Mouse (Mus musculus) liver, embryonic 13.5 days (tissue): ENCODE measurements at regions not wholly inside any gene's neighbourhood (a gene's known extent, or its start where the extent isn't known, plus 50 kb on each side); places are given as distances from the start of the nearest gene placed in this dataset.

Source experiments
- ATAC-seq: fragments of 200-750 bp; cut with Nextera tagmentation; 2 replicates; pipeline ENCODE4 v1.8.0; 2017; ENCODE audit warnings: low read depth, mild to moderate bottlenecking, moderate number of reproducible peaks, moderate library complexity
- DNase-seq: peaks from one replicate; pipeline ENCODE4 v3.0.0; 2022
- H3K27ac ChIP-seq: fragments of 300-500 bp; sonication (generic); 2 replicates; pipeline ENCODE4 v1.5.1; 2015; ENCODE audit warnings: moderate library complexity, mild to moderate bottlenecking, inconsistent platforms
- H3K27me3 ChIP-seq: fragments of 300-500 bp; sonication (generic); 2 replicates; pipeline ENCODE4 v1.6.1; 2015; ENCODE audit warnings: mild to moderate bottlenecking, inconsistent platforms
- H3K36me3 ChIP-seq: fragments of 300-500 bp; sonication (generic); 2 replicates; pipeline ENCODE4 v1.6.1; 2015; ENCODE audit warnings: mild to moderate bottlenecking, inconsistent platforms
- H3K4me1 ChIP-seq: fragments of 300-500 bp; sonication (generic); replicated peaks from 2 replicates; pipeline ENCODE4 v1.6.1; 2015; ENCODE audit warnings: inconsistent platforms
- H3K4me2 ChIP-seq: fragments of 300-500 bp; sonication (generic); 2 replicates; pipeline ENCODE4 v1.6.1; 2015; ENCODE audit warnings: inconsistent platforms, mild to moderate bottlenecking, moderate library complexity
- H3K4me3 ChIP-seq: fragments of 300-500 bp; sonication (generic); replicated peaks from 2 replicates; pipeline ENCODE4 v1.5.1; 2015; ENCODE audit warnings: mild to moderate bottlenecking, inconsistent platforms
- H3K9ac ChIP-seq: fragments of 300-500 bp; sonication (generic); 2 replicates; pipeline ENCODE4 v1.6.1; 2015; ENCODE audit warnings: mild to moderate bottlenecking, inconsistent platforms
- H3K9me3 ChIP-seq: fragments of 300-500 bp; sonication (generic); replicated peaks from 2 replicates; pipeline ENCODE4 v1.6.1; 2016; ENCODE audit warnings: inconsistent platforms
- WGBS: fragments of 180-500 bp; shearing (Covaris S2); methylation state at CpG from one replicate; pipeline ENCODE4 v1.1.7; 2015; ENCODE audit not compliant: insufficient replicate concordance; 5-methylcytosine and 5-hydroxymethylcytosine counted together

DNA sequence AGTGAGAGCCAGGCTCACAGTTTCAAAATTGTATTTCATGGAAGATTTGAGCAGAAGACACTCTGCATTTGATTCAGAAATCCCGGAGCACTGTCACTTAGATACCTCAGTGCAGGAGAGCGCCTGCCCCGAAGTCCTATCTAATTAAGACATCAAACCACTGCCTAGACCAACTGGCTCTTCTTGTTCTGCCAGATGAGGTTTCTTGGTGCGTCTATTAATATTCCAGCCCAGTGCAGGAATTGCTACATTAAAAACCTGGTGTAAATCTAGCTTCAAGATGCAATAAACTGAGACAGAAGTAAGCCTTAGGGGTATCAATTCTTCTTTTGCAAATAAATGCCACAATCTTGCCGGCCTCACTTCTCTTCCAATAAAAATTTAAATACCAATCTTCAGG is 86.3 kb downstream of the Sox4 start:
- Histone ChIP-seq H3K9ac (no peak overlapping the region), H3K36me3 (no peaks in the 10 kb centered on the region), H3K4me2 (no peak overlapping the region), H3K27me3 (no peaks in the 10 kb centered on the region), H3K4me3 (no peak overlapping the region), H3K27ac (no peak overlapping the region), H3K4me1 (no peaks in the 10 kb centered on the region), H3K9me3 (no peaks in the 10 kb centered on the region)
- 56% methylated on average over 5 of the region's 5 CpGs for WGBS
- ATAC-seq (no peak), DNase-seq (no peak)

- DNase-seq: no peak
Observed at GRCm38 (mm10) chr13:28866686-28867085, 86.8 kb downstream of the Sox4 start.

DNA sequence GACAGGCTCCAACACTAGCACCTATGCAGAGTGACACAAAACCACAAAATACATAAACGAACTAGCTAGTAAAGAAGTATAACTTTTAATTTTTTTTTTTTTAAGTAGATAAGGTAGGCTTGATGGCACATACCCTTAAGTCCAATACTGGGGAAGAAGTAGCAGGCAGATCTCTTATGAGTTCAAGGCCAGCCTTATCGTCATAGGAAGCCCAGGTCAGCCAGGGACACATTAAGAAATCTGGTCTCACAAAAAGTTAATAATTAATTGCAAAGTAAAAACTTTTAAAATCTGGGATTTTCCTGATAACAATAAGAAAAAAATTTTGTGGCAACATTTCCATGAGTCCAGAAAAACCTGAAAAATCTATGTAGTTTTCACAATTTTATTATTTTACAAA is 92.9 kb downstream of the Sox4 start:
- 52% methylated on average over 2 of the region's 2 CpGs for WGBS
- ATAC-seq: no peak
- Histone ChIP-seq H3K4me1 (no peaks in the 10 kb centered on the region), H3K27me3 (no peaks in the 10 kb centered on the region), H3K36me3 (no peaks in the 10 kb centered on the region), H3K27ac (no peak overlapping the region), H3K9ac (no peak overlapping the region), H3K9me3 (no peaks in the 10 kb centered on the region), H3K4me2 (no peak overlapping the region), H3K4me3 (no peak overlapping the region)
- no peak for DNase-seq

More at GRCm38 (mm10) chr13:28866686-28867085, 86.8 kb downstream of the Sox4 start:
- Histone ChIP-seq H3K9me3 (no peaks in the 10 kb centered on the region), H3K36me3 (no peaks in the 10 kb centered on the region), H3K9ac (no peak overlapping the region), H3K4me1 (no peaks in the 10 kb centered on the region), H3K27ac (no peak overlapping the region), H3K4me2 (no peak overlapping the region), H3K27me3 (no peaks in the 10 kb centered on the region), H3K4me3 (no peak overlapping the region)
- 61% methylated on average over 3 of the region's 3 CpGs for WGBS
- no peak for ATAC-seq

DNA sequence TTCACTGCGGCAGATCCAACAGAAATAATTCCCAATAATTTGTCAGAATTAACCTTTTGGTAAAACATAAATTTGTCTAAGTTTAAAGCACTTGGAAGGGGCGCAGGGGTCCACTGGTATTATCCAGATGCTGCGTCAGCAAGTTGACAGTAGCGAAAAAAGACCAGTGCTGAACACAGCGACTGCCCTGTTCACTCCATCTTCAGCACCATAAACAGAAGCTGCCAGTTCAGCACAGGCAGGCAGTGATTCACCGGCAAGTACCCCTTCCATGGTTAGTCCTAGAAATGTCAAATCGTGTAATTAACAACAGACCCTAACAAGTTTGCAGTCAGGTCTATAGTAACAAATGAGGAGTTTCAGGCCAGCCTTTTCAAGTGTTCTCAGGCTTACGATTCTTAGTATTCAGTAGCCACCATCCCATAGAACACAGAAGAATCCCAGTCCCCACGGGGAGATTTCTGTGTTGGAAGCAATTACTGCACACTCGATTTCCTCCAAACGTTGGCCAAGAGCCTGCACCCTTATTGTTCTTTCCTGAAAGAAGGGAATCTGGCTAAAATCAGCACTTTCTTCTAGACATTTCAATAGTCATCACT is 93.6 kb downstream of the Sox4 start:
- DNase-seq (no peak), ATAC-seq (no peak)
- Histone ChIP-seq H3K4me3 (no peak overlapping the region), H3K36me3 (no peaks in the 10 kb centered on the region), H3K4me2 (no peak overlapping the region), H3K4me1 (no peaks in the 10 kb centered on the region), H3K27me3 (no peaks in the 10 kb centered on the region), H3K9me3 (no peaks in the 10 kb centered on the region), H3K27ac (no peak overlapping the region), H3K9ac (no peak overlapping the region)
- 67% methylated on average over 11 of the region's 11 CpGs for WGBS

DNA sequence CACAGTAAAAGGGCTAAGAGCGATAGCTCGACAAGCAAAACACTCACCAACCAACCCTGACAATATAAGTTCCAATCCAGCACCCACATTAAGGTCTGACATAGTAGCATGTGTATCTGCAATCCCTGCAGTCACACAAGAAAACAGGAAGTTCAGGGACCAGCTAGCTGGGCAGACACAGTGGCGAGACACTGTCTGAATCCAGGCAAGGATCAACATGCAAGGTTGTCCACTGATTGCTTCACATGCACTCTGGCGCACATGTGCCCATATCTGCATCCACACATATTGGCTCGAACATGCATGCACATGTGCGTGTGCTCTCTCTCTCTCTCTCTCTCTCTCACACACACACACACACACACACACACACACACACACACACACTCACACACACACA is 95.5 kb downstream of the Sox4 start:
- no peak overlapping the region for H3K9ac ChIP-seq
- WGBS: 49% methylated on average over 6 of the region's 6 CpGs
- no peak for DNase-seq
- H3K4me1 ChIP-seq: no peaks in the 10 kb centered on the region
- H3K4me2 ChIP-seq: no peak overlapping the region
- no peak for ATAC-seq
- no peaks in the 10 kb centered on the region for H3K36me3 ChIP-seq
- H3K27me3 ChIP-seq: no peaks in the 10 kb centered on the region
- H3K27ac ChIP-seq: no peak overlapping the region
- no peak overlapping the region for H3K4me3 ChIP-seq
- no peaks in the 10 kb centered on the region for H3K9me3 ChIP-seq

GRCm38 (mm10) chr13:28857201-28857600 is 96.3 kb downstream of the Sox4 start:
- no peak overlapping the region for H3K4me3 ChIP-seq
- H3K9me3 ChIP-seq: no peaks in the 10 kb centered on the region
- DNase-seq: no peak
- H3K27me3 ChIP-seq: no peaks in the 10 kb centered on the region
- no peak for ATAC-seq
- H3K4me2 ChIP-seq: no peak overlapping the region
- H3K27ac ChIP-seq: no peak overlapping the region
- 72% methylated on average over 6 of the region's 6 CpGs for WGBS
- no peak overlapping the region for H3K9ac ChIP-seq
- no peaks in the 10 kb centered on the region for H3K4me1 ChIP-seq
- no peaks in the 10 kb centered on the region for H3K36me3 ChIP-seq

DNA sequence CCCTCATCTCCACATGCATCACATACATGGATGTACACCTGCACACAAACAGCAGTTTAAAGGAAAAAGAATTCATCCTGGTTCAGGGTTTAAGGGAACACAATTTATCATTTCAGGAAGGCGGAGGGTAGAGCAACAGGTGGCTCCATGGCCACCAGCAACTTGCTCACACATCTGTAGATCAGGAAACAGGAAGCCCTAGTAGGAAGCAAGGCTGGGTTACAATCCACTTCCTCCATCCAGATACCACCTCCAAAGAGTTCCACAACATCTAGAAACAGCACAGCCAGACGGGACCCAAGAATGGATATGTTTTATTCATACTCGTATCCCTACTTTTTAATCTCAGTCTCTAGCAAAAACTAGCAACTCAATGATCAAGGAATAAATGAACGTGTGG is 97.0 kb downstream of the Sox4 start:
- no peak overlapping the region for H3K4me3 ChIP-seq
- no peaks in the 10 kb centered on the region for H3K27me3 ChIP-seq
- H3K9ac ChIP-seq: no peak overlapping the region
- no peaks in the 10 kb centered on the region for H3K9me3 ChIP-seq
- H3K36me3 ChIP-seq: no peaks in the 10 kb centered on the region
- 42% methylated on average over 4 of the region's 4 CpGs for WGBS
- H3K4me1 ChIP-seq: no peaks in the 10 kb centered on the region
- ATAC-seq: no peak
- no peak overlapping the region for H3K27ac ChIP-seq
- no peak for DNase-seq
- H3K4me2 ChIP-seq: no peak overlapping the region

DNA sequence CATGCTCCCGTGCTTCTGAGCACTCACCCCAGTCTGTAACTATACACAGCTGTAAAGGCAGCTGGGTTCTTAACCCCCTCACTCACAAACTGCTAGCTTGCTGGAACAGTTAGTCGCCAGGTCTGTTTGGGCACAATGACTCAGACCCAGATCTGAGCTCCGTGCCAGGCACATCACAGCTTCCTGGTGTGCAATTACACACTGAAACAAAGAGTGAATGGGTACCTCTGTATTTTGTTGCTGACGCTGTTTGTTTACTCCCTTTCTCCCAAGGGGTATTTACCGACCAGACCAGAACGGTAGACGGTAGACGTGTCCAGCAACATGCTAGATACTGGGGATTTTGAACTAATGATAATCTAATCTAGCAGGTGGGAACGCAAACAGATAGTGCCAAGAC is 99.3 kb downstream of the Sox4 start:
- ATAC-seq (no peak), DNase-seq (no peak)
- 69% methylated on average over 9 of the region's 9 CpGs for WGBS
- H3K36me3 ChIP-seq: no peaks in the 10 kb centered on the region
- H3K9ac ChIP-seq: no peak overlapping the region
- no peak overlapping the region for H3K4me3 ChIP-seq
- H3K27ac ChIP-seq: no peak overlapping the region
- H3K4me2 ChIP-seq: no peak overlapping the region
- H3K9me3 ChIP-seq: no peaks in the 10 kb centered on the region
- H3K4me1 ChIP-seq: no peaks in the 10 kb centered on the region
- H3K27me3 ChIP-seq: no peaks in the 10 kb centered on the region

GRCm38 (mm10) chr13:28848305-28848704 is 105.2 kb downstream of the Sox4 start:
- no peak overlapping the region for H3K4me3 ChIP-seq
- H3K36me3 ChIP-seq: no peaks in the 10 kb centered on the region
- no peak for DNase-seq
- 81% methylated on average over 5 of the region's 5 CpGs for WGBS
- H3K9me3 ChIP-seq: no peaks in the 10 kb centered on the region
- no peak overlapping the region for H3K9ac ChIP-seq
- H3K4me2 ChIP-seq: no peak overlapping the region
- no peak overlapping the region for H3K27ac ChIP-seq
- peaks cover 3% of the 10 kb centered on the region; the same call in 1 of the 2 replicates for H3K4me1 ChIP-seq
- H3K27me3 ChIP-seq: no peaks in the 10 kb centered on the region
- ATAC-seq: no peak

DNA sequence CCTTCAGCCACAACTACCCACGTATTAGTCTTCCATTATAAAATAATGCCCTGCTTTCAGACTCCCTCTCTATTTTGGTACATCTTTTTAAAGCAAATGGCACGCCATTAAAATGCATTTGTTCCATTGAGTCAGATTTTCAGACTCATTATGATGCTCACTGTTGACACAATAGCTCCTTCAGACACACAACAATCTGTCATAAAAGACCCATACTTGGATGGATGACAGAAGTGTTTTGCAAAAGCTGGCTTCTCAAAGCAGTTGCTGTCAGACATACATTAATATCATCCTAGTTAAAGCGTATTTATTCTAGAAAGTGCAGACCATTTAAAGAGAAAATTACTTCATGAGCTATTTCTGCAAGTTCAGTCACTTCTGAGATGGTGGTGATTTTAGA is 106.0 kb downstream of the Sox4 start:
- Histone ChIP-seq H3K9ac (no peak overlapping the region), H3K9me3 (no peaks in the 10 kb centered on the region)

DNA sequence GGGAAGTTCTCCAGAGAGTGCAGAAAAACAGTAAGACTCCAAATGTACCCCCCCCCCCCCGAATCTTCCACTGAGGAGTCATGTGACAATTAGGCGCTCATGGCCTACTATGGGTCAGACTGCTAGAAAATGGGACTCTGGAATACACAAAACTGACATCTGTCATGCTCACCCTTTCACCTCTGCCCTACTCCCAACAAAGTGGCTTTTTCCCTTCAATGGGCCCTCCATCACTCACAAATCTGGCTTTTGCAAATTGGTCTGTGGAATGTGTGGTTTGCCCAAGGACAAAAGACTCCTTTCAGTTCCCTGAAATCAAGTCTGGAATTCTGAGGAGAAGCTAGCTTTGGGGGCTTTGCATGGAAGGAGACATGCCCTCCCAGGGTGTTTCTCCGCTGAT is 109.0 kb downstream of the Sox4 start:
- H3K27me3 ChIP-seq: no peaks in the 10 kb centered on the region
- DNase-seq (no peak), ATAC-seq (no peak)
- no peak overlapping the region for H3K4me3 ChIP-seq
- H3K9ac ChIP-seq: no peak overlapping the region
- no peak overlapping the region for H3K27ac ChIP-seq
- no peaks in the 10 kb centered on the region for H3K9me3 ChIP-seq
- H3K36me3 ChIP-seq: no peaks in the 10 kb centered on the region
- peaks cover 3% of the 10 kb centered on the region; the same call in 1 of the 2 replicates for H3K4me1 ChIP-seq
- 74% methylated on average over 3 of the region's 3 CpGs for WGBS
- no peak overlapping the region for H3K4me2 ChIP-seq

More for the DNA sequence above, 106.0 kb downstream of the Sox4 start:
- no peak overlapping the region for H3K4me3 ChIP-seq
- ATAC-seq: no peak
- H3K27me3 ChIP-seq: no peaks in the 10 kb centered on the region
- peaks cover 3% of the 10 kb centered on the region; the same call in 1 of the 2 replicates for H3K4me1 ChIP-seq
- H3K36me3 ChIP-seq: no peaks in the 10 kb centered on the region
- no peak overlapping the region for H3K4me2 ChIP-seq
- H3K27ac ChIP-seq: no peak overlapping the region
- DNase-seq: no peak
- 72% methylated on average over 3 of the region's 3 CpGs for WGBS

DNA sequence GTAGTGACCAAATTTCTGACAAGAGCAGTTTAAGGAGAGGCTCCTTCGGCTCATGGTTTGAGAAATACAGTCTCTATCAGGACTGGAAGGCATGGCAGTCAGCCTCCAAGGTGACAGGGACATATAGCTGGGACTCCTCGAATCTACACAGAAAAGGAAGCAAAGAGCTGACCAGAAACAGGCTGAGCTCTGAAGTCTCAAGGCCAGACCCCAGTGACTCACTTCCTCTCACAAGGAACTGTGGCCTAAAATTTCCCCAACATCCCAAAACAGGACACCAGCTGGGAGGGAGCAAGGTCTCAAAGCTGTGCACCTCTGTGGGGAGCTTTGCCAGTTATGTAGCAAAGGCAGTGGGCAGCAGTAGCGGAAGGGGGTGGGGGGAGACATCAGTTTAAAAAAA is 110.7 kb downstream of the Sox4 start:
- no peak overlapping the region for H3K4me2 ChIP-seq
- no peak overlapping the region for H3K9ac ChIP-seq
- H3K9me3 ChIP-seq: no peaks in the 10 kb centered on the region
- H3K27ac ChIP-seq: no peak overlapping the region
- H3K4me3 ChIP-seq: no peak overlapping the region
- WGBS: 17% methylated on average over 3 of the region's 3 CpGs
- no peak for DNase-seq
- no peak for ATAC-seq
- no peaks in the 10 kb centered on the region for H3K36me3 ChIP-seq
- H3K4me1 ChIP-seq: peaks cover 3% of the 10 kb centered on the region; the same call in 1 of the 2 replicates
- no peaks in the 10 kb centered on the region for H3K27me3 ChIP-seq
